In genomic region chr7:118156461-118156860, GRCm38 (mm10) we compare ENCODE assay signal across 22 mouse cellular contexts. TPM values are rescaled to one million over a fixed set of nuclear protein-coding genes. Genes with fewer than 3 reads are reported as not detected.
DNase-seq lines count a peak whose midpoint lies in the region; ATAC-seq and TF ChIP-seq lines count a peak whose summit lies in the region.
"Had no signal": no experiment of that assay in that cellular context is flagged by ENCODE, and none has a peak within 500 bp of the region (broad histone marks: within the 10 kb centered on the region; RNA-seq: fewer than 3 reads in every experiment).

No protein-coding gene starts in this region.

- TF ChIP-seq CTCF in heart, postnatal 0 days (IDR thresholded peaks at IDR 0.05; ENCODE audit: low read depth), result no peak
- TF ChIP-seq CTCF in lung, postnatal 0 days (IDR thresholded peaks at IDR 0.05), result no peak

- no peaks in the 10 kb centered on the region for H3K9me3 ChIP-seq in heart, postnatal 0 days (replicated peaks; ENCODE audit: control insufficient read depth, low read length)
- no peaks in the 10 kb centered on the region for H3K9me3 ChIP-seq in lung, postnatal 0 days (ENCODE audit: low read length)
- H3K9me3 ChIP-seq: forebrain, embryonic 10.5 days; forebrain, embryonic 13.5 days; hindbrain, embryonic 15.5 days had no signal

- H3K27ac ChIP-seq in heart, postnatal 0 days (ENCODE audit: low read depth), result no peak overlapping the region
- H3K27ac ChIP-seq in lung, postnatal 0 days (ENCODE audit: low read length), result no peak overlapping the region
- H3K27ac ChIP-seq: forebrain, embryonic 10.5 days; forebrain, embryonic 13.5 days; hindbrain, embryonic 15.5 days had no signal

- no peak overlapping the region for H3K4me2 ChIP-seq in heart, postnatal 0 days (ENCODE audit: low read depth, low read length)
- H3K4me2 ChIP-seq in lung, postnatal 0 days (replicated peaks; ENCODE audit: low read depth, low read length), result no peak overlapping the region
- H3K4me2 ChIP-seq: forebrain, embryonic 13.5 days; heart, embryonic 11.5 days; hindbrain, embryonic 15.5 days had no signal

- no peak overlapping the region for H3K4me3 ChIP-seq in heart, postnatal 0 days (ENCODE audit: low read depth, low read length)
- no peak overlapping the region for H3K4me3 ChIP-seq in lung, postnatal 0 days (ENCODE audit: low read depth, low read length)
- H3K4me3 ChIP-seq: forebrain, embryonic 10.5 days; forebrain, embryonic 13.5 days; hindbrain, embryonic 15.5 days had no signal

- no peak for ATAC-seq in heart, postnatal 0 days (ENCODE audit: insufficient read depth, low read depth)
- ATAC-seq in lung, postnatal 0 days, result no peak
- ATAC-seq: forebrain, embryonic 13.5 days; forebrain, embryonic 16.5 days; intestine, postnatal 0 days had no signal

- H3K27me3 ChIP-seq in heart, postnatal 0 days (ENCODE audit: control insufficient read depth, insufficient read depth, low read length), result no peaks in the 10 kb centered on the region
- no peaks in the 10 kb centered on the region for H3K27me3 ChIP-seq in lung, postnatal 0 days (replicated peaks; ENCODE audit: insufficient read depth, low read length)
- H3K27me3 ChIP-seq: forebrain, embryonic 13.5 days; hindbrain, embryonic 15.5 days had no signal

- no peak overlapping the region for H3K9ac ChIP-seq in heart, postnatal 0 days (replicated peaks; ENCODE audit: low read depth, low read length)
- no peak overlapping the region for H3K9ac ChIP-seq in lung, postnatal 0 days (replicated peaks; ENCODE audit: low read depth)
- H3K9ac ChIP-seq: forebrain, embryonic 13.5 days; hindbrain, embryonic 15.5 days had no signal

- H3K4me1 ChIP-seq in heart, postnatal 0 days (ENCODE audit: control insufficient read depth, insufficient read depth), result no peaks in the 10 kb centered on the region
- no peaks in the 10 kb centered on the region for H3K4me1 ChIP-seq in lung, postnatal 0 days (ENCODE audit: insufficient read depth, low read depth, low read length)
- H3K4me1 ChIP-seq: forebrain, embryonic 10.5 days; forebrain, embryonic 13.5 days; hindbrain, embryonic 15.5 days had no signal

- 63% methylated on average over 7 of the region's 7 CpGs for WGBS in heart, postnatal 0 days
- 91% methylated on average over 7 of the region's 7 CpGs for WGBS in lung, postnatal 0 days

- peaks cover 92% of the 10 kb centered on the region for H3K36me3 ChIP-seq in heart, postnatal 0 days (replicated peaks; ENCODE audit: control insufficient read depth, insufficient read depth, low read length)
- H3K36me3 ChIP-seq in lung, postnatal 0 days (ENCODE audit: insufficient read depth, low read length), result peaks cover 48% of the 10 kb centered on the region

- intact Hi-C loops in heart, postnatal 36 days (cut with DNase I), result no loop called here

- peak; percentile 36 for DNase-seq in cerebellum, adult 11-12 months
- DNase-seq in cerebellum, postnatal 4 days (ENCODE audit: low spot score in 2 of 2), result no peak
- DNase-seq in heart, postnatal 0 days (ENCODE audit: low spot score), result peak; percentile 19
- DNase-seq in heart, postnatal 36 days, result no peak
- peak; percentile 34 for DNase-seq in cerebellum, adult 8-10 months
- peak; percentile 36 to 44 for DNase-seq in cerebellum, postnatal 25 days
- no peak for DNase-seq in urinary bladder, adult 2 months (ENCODE audit: low spot score)
- no peak for DNase-seq in lung, postnatal 0 days (ENCODE audit: low spot score)
- DNase-seq: adrenal gland, adult 2 months; adrenal gland, postnatal 14 days; B cell, adult 2 months; gastrocnemius, postnatal 14 days; heart, adult 11 months; heart, postnatal 10 days; heart, postnatal 4 days; kidney, adult 2 months had no signal

- no peak for TF ChIP-seq EP300 in heart, postnatal 0 days (IDR thresholded peaks at IDR 0.05; ENCODE audit: low read depth)
- no peak for TF ChIP-seq EP300 in lung, postnatal 0 days (IDR thresholded peaks at IDR 0.05)

RNA-seq across cellular contexts. Expression of gene Arl6ip1, which starts 27.0 kb away (rescaled TPM):
- total RNA-seq in heart, postnatal 0 days (2014; rRNA removed; ENCODE audit: low replicate concordance), result 125 and 331 TPM in 2 replicates
- 141 and 159 TPM in 2 replicates for polyA plus RNA-seq in heart, postnatal 0 days (2015; fragmentation: Nextera tagmentation; extraction: Ambion mirVana)
- 10 to 100 TPM; 25.2 to 32.7 TPM for total RNA-seq in heart, postnatal 36 days (2021)
- polyA plus RNA-seq in urinary bladder, adult 2 months (2012; rRNA removed), result 128 and 139 TPM in 2 replicates
- polyA plus RNA-seq in lung, postnatal 0 days (2015; fragmentation: Nextera tagmentation; extraction: Ambion mirVana), result 550 and 573 TPM in 2 replicates

RNA-seq across cellular contexts. Expression of gene Rps15a, which starts 40.5 kb away (rescaled TPM):
- total RNA-seq in heart, postnatal 0 days (2014; rRNA removed; ENCODE audit: low replicate concordance), result 366 and 413 TPM in 2 replicates
- polyA plus RNA-seq in heart, postnatal 0 days (2015; fragmentation: Nextera tagmentation; extraction: Ambion mirVana), result 397 and 415 TPM in 2 replicates
- 100 to 1,000 TPM; 519 to 578 TPM for total RNA-seq in heart, postnatal 36 days (2021)
- polyA plus RNA-seq in urinary bladder, adult 2 months (2012; rRNA removed), result 4,149 and 4,255 TPM in 2 replicates
- 556 and 600 TPM in 2 replicates for polyA plus RNA-seq in lung, postnatal 0 days (2015; fragmentation: Nextera tagmentation; extraction: Ambion mirVana)

Comparison
In these comparisons a context has a peak if more than half of its experiments do, and no peak if none do; other contexts are left out.
1. DNase-seq: peak in cerebellum, adult 11-12 months (single experiment), heart, postnatal 0 days (single experiment), cerebellum, adult 8-10 months (single experiment) and cerebellum, postnatal 25 days (2 of 2); none in cerebellum, postnatal 4 days (0 of 2), heart, postnatal 36 days (0 of 2), urinary bladder, adult 2 months (single experiment) and lung, postnatal 0 days (single experiment).